Mouse (Mus musculus): ENCODE measurements around the gene Serpinb6c. TPM values are rescaled to one million over a fixed set of nuclear protein-coding genes. Genes with fewer than 3 reads are reported as not detected.

Gene Serpinb6c
- polyA plus RNA-seq, 1 experiment from 2014 or later, result not detected

DNA sequence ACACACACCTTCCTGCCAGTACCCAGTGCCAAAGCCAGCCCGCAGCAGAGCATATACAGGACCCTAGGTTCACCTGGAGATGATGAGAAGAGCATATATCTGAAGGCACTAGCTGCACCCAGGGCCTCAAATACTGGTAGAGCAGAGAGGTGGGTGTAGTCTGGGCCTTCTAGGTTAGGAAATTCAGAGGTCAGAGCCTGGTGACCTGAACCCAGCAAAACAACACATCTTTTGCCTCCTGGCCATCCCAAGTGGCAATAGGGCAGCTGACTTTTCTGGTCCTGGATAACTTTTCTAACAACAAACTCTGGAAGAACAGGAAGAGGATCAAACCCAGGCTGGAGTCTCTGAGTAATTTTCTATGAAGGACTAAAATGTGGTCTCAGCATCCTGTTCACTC is 62.2 kb downstream of the Serpinb6c start, which contains the start of gene Serpinb6e:
Serpinb6e (minus strand) TSS at position 101 of the 400 bp plus-strand sequence.
- no peaks in the 10 kb centered on the region for H3K36me3 ChIP-seq (ENCODE audit: control insufficient read depth, insufficient read depth, low read length)
- no peak within 1 kb of the TSS for H3K4me3 ChIP-seq (replicated peaks; ENCODE audit: low read length)
- no peaks in the 10 kb centered on the region for H3K9me3 ChIP-seq (replicated peaks; ENCODE audit: control insufficient read depth, low read length)
- 67% methylated on average over 1 of the region's 1 CpGs for WGBS
- H3K27me3 ChIP-seq (ENCODE audit: control insufficient read depth, insufficient read depth, low read length), result no peaks in the 10 kb centered on the region
- no peak within 1 kb of the TSS for H3K27ac ChIP-seq (ENCODE audit: low read length)
- H3K9ac ChIP-seq (ENCODE audit: low read length), result no peak within 1 kb of the TSS
- H3K4me1 ChIP-seq (ENCODE audit: control insufficient read depth, insufficient read depth, low read length), result no peaks in the 10 kb centered on the region
- no peak for ATAC-seq (ENCODE audit: insufficient read depth, low FRiP score)
- no peak within 1 kb of the TSS for H3K4me2 ChIP-seq (ENCODE audit: low read depth, low read length)

DNA sequence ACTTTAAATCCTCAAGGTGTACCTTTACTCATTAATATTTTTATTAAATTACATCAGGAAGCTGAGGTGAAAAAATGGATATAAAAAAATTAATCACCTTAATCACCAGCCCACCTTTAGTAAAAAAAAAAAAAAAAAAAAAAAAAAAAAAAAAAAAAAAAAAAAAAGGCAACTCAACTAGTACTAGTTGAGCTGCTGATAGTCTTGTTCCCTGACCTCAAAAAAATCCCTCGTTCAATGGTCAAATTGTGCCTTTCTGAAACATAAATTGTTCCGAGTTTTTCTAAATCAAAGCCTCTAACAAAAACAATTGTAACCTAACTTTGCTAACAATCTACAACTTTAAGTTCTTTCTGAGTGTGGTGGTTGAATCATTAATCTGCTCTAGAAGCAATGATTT is 74.8 kb downstream of the Serpinb6c start:
- 77% methylated on average over 2 of the region's 2 CpGs for WGBS
- no peak for ATAC-seq (ENCODE audit: insufficient read depth, low FRiP score)
- H3K36me3 ChIP-seq (ENCODE audit: control insufficient read depth, insufficient read depth, low read length), result no peaks in the 10 kb centered on the region
- H3K27me3 ChIP-seq (ENCODE audit: control insufficient read depth, insufficient read depth, low read length), result no peaks in the 10 kb centered on the region
- no peak overlapping the region for H3K4me2 ChIP-seq (ENCODE audit: low read depth, low read length)
- H3K4me1 ChIP-seq (ENCODE audit: control insufficient read depth, insufficient read depth, low read length), result no peaks in the 10 kb centered on the region
- H3K27ac ChIP-seq (ENCODE audit: low read length), result no peak overlapping the region
- H3K9ac ChIP-seq (ENCODE audit: low read length), result no peak overlapping the region
- H3K4me3 ChIP-seq (replicated peaks; ENCODE audit: low read length), result no peak overlapping the region
- H3K9me3 ChIP-seq (replicated peaks; ENCODE audit: control insufficient read depth, low read length), result no peaks in the 10 kb centered on the region

Other genes with a start within 250 kb of the Serpinb6c start
- not detected in 2 replicates for gene Serpinb6d, start 244.3 kb downstream of the Serpinb6c start, polyA plus RNA-seq (2015; fragmentation: Nextera tagmentation; extraction: Ambion mirVana)
- not detected in 2 replicates for gene Serpinb6e, start 62.3 kb downstream of the Serpinb6c start, polyA plus RNA-seq (2015; fragmentation: Nextera tagmentation; extraction: Ambion mirVana)
- gene Nqo2, start 59.0 kb upstream of the Serpinb6c start, polyA plus RNA-seq (2015; fragmentation: Nextera tagmentation; extraction: Ambion mirVana), result 27.0 and 27.6 TPM in 2 replicates
- 17.8 TPM in 2 replicates for gene Ripk1, start 96.7 kb upstream of the Serpinb6c start, polyA plus RNA-seq (2015; fragmentation: Nextera tagmentation; extraction: Ambion mirVana)
- gene Serpinb6a, start 97.1 kb upstream of the Serpinb6c start, polyA plus RNA-seq (2015; fragmentation: Nextera tagmentation; extraction: Ambion mirVana), result 66.4 and 75.2 TPM in 2 replicates
- 48.9 and 49.8 TPM in 2 replicates for gene Bphl, start 131.9 kb upstream of the Serpinb6c start, polyA plus RNA-seq (2015; fragmentation: Nextera tagmentation; extraction: Ambion mirVana)
- gene Tubb2a, start 172.3 kb upstream of the Serpinb6c start, polyA plus RNA-seq (2015; fragmentation: Nextera tagmentation; extraction: Ambion mirVana), result 221 and 243 TPM in 2 replicates
- gene Tubb2b, start 224.8 kb upstream of the Serpinb6c start, polyA plus RNA-seq (2015; fragmentation: Nextera tagmentation; extraction: Ambion mirVana), result 41.7 and 45.5 TPM in 2 replicates

Measured in stomach, embryonic 16.5 days (tissue).